Mouse (Mus musculus): ENCODE measurements around the gene Amotl1. TPM values are rescaled to one million over a fixed set of nuclear protein-coding genes. Genes with fewer than 3 reads are reported as not detected.
"Not testable (repeated sequence)": the region's sequence is repeated elsewhere in the genome, so short reads cannot be mapped to it uniquely, and the experiment has no call there.

Gene Amotl1
- 20.5 and 20.6 TPM in 2 replicates for polyA plus RNA-seq (2016; fragmentation: Nextera tagmentation; extraction: Ambion mirVana)

GRCm38 (mm10) chr9:14644956-14645355, at the start of gene Amotl1:
Amotl1 (minus strand) TSS chr9:14645056.
- Histone ChIP-seq H3K4me1 (replicated peaks) (peaks cover 37% of the 10 kb centered on the region), H3K4me3 (no peak within 1 kb of the TSS), H3K4me2 (no peak within 1 kb of the TSS), H3K9ac (no peak within 1 kb of the TSS), H3K36me3 (no peaks in the 10 kb centered on the region), H3K9me3 (replicated peaks) (0 out of 2 replicates have a peak, but pooled peaks cover 6% of the 10 kb centered on the region), H3K27ac (ENCODE audit: poor library complexity, severe bottlenecking) (no peak within 1 kb of the TSS), H3K27me3 (replicated peaks) (no peaks in the 10 kb centered on the region)
- 52% methylated on average over 4 of the region's 4 CpGs for WGBS
- no peak for ATAC-seq (ENCODE audit: insufficient number of reproducible peaks, low FRiP score)

- Histone ChIP-seq H3K9me3 (replicated peaks) (no peaks in the 10 kb centered on the region), H3K27me3 (replicated peaks) (no peaks in the 10 kb centered on the region), H3K36me3 (no peaks in the 10 kb centered on the region), H3K4me3 (no peak overlapping the region; the same call in 1 of the 2 replicates), H3K27ac (ENCODE audit: poor library complexity, severe bottlenecking) (peak overlapping the region; percentile 81), H3K9ac (no peak overlapping the region), H3K4me1 (replicated peaks) (peaks cover 24% of the 10 kb centered on the region), H3K4me2 (peak overlapping the region; percentile 52)
- peak; percentile 71 for ATAC-seq (ENCODE audit: insufficient number of reproducible peaks, low FRiP score)
- WGBS, result 17% methylated on average over 12 of the region's 12 CpGs
These were observed 44.7 kb upstream of the Amotl1 start for GRCm38 (mm10) chr9:14689376-14690108.

- 48% methylated on average over 4 of the region's 4 CpGs for WGBS
- ATAC-seq (ENCODE audit: insufficient number of reproducible peaks, low FRiP score), result no peak
- no peak overlapping the region for H3K9ac ChIP-seq
- H3K4me3 ChIP-seq, result no peak overlapping the region
- no peaks in the 10 kb centered on the region for H3K27me3 ChIP-seq (replicated peaks)
- H3K4me2 ChIP-seq, result no peak overlapping the region
- H3K9me3 ChIP-seq (replicated peaks), result no peaks in the 10 kb centered on the region
- H3K36me3 ChIP-seq, result no peaks in the 10 kb centered on the region
- no peak overlapping the region for H3K27ac ChIP-seq (ENCODE audit: poor library complexity, severe bottlenecking)
- H3K4me1 ChIP-seq (replicated peaks), result peaks cover 35% of the 10 kb centered on the region
These were observed 39.5 kb upstream of the Amotl1 start for GRCm38 (mm10) chr9:14684363-14684762.

GRCm38 (mm10) chr9:14682741-14683140, 37.9 kb upstream of the Amotl1 start:
- no peak for ATAC-seq (ENCODE audit: insufficient number of reproducible peaks, low FRiP score)

GRCm38 (mm10) chr9:14680584-14680983, 35.7 kb upstream of the Amotl1 start:
- no peak overlapping the region for H3K27ac ChIP-seq (ENCODE audit: poor library complexity, severe bottlenecking)
- no peaks in the 10 kb centered on the region for H3K36me3 ChIP-seq
- peaks cover 5% of the 10 kb centered on the region; the same call in 1 of the 2 replicates for H3K9me3 ChIP-seq (replicated peaks)
- H3K4me1 ChIP-seq (replicated peaks), result peaks cover 43% of the 10 kb centered on the region
- no peak for ATAC-seq (ENCODE audit: insufficient number of reproducible peaks, low FRiP score)
- no peak overlapping the region for H3K4me2 ChIP-seq
- H3K27me3 ChIP-seq (replicated peaks), result no peaks in the 10 kb centered on the region
- WGBS, result 66% methylated on average over 2 of the region's 2 CpGs
- no peak overlapping the region for H3K4me3 ChIP-seq
- no peak overlapping the region for H3K9ac ChIP-seq

More at GRCm38 (mm10) chr9:14682741-14683140, 37.9 kb upstream of the Amotl1 start:
- H3K4me1 ChIP-seq (replicated peaks), result peaks cover 24% of the 10 kb centered on the region
- H3K36me3 ChIP-seq, result no peaks in the 10 kb centered on the region
- peaks cover 5% of the 10 kb centered on the region; the same call in 1 of the 2 replicates for H3K9me3 ChIP-seq (replicated peaks)
- H3K27me3 ChIP-seq (replicated peaks), result no peaks in the 10 kb centered on the region
- H3K27ac ChIP-seq (ENCODE audit: poor library complexity, severe bottlenecking), result no peak overlapping the region
- no peak overlapping the region for H3K9ac ChIP-seq
- H3K4me2 ChIP-seq, result no peak overlapping the region
- no peak overlapping the region for H3K4me3 ChIP-seq

- H3K9ac ChIP-seq, result no peak overlapping the region
- H3K27ac ChIP-seq (ENCODE audit: poor library complexity, severe bottlenecking), result peak overlapping the region; percentile 71
These were observed 31.1 kb upstream of the Amotl1 start for GRCm38 (mm10) chr9:14675707-14676691.

GRCm38 (mm10) chr9:14674506-14674905, 29.6 kb upstream of the Amotl1 start:
- Histone ChIP-seq H3K9ac (no peak overlapping the region), H3K27ac (ENCODE audit: poor library complexity, severe bottlenecking) (no peak overlapping the region), H3K27me3 (replicated peaks) (no peaks in the 10 kb centered on the region), H3K36me3 (no peaks in the 10 kb centered on the region), H3K4me2 (no peak overlapping the region), H3K4me1 (replicated peaks) (peaks cover 30% of the 10 kb centered on the region), H3K4me3 (no peak overlapping the region), H3K9me3 (replicated peaks) (peaks cover 5% of the 10 kb centered on the region; the same call in 1 of the 2 replicates)
- ATAC-seq (ENCODE audit: insufficient number of reproducible peaks, low FRiP score), result no peak
- WGBS, result 85% methylated on average over 8 of the region's 8 CpGs

More at GRCm38 (mm10) chr9:14675707-14676691, 31.1 kb upstream of the Amotl1 start:
- peak; percentile 71 for ATAC-seq (ENCODE audit: insufficient number of reproducible peaks, low FRiP score)
- peaks cover 5% of the 10 kb centered on the region; the same call in 1 of the 2 replicates for H3K9me3 ChIP-seq (replicated peaks)
- peak overlapping the region; percentile 41 for H3K4me2 ChIP-seq
- H3K27me3 ChIP-seq (replicated peaks), result no peaks in the 10 kb centered on the region
- H3K4me3 ChIP-seq, result no peak overlapping the region
- no peaks in the 10 kb centered on the region for H3K36me3 ChIP-seq
- peaks cover 30% of the 10 kb centered on the region for H3K4me1 ChIP-seq (replicated peaks)
- WGBS, result 36% methylated on average over 9 of the region's 9 CpGs

- no peaks in the 10 kb centered on the region for H3K27me3 ChIP-seq (replicated peaks)
- peaks cover 30% of the 10 kb centered on the region for H3K4me1 ChIP-seq (replicated peaks)
- no peak overlapping the region for H3K27ac ChIP-seq (ENCODE audit: poor library complexity, severe bottlenecking)
- no peak for ATAC-seq (ENCODE audit: insufficient number of reproducible peaks, low FRiP score)
- no peak overlapping the region for H3K4me2 ChIP-seq
- no peaks in the 10 kb centered on the region for H3K9me3 ChIP-seq (replicated peaks)
- H3K36me3 ChIP-seq, result no peaks in the 10 kb centered on the region
- no peak overlapping the region for H3K4me3 ChIP-seq
- 71% methylated on average over 4 of the region's 4 CpGs for WGBS
- no peak overlapping the region for H3K9ac ChIP-seq
These were observed 28.3 kb upstream of the Amotl1 start for GRCm38 (mm10) chr9:14673109-14673508.

- H3K4me1 ChIP-seq (replicated peaks), result peaks cover 25% of the 10 kb centered on the region
- H3K9me3 ChIP-seq (replicated peaks); ATAC-seq (ENCODE audit: insufficient number of reproducible peaks, low FRiP score); H3K27ac ChIP-seq (ENCODE audit: poor library complexity, severe bottlenecking); H3K27me3 ChIP-seq (replicated peaks); H3K9ac ChIP-seq; H3K4me2 ChIP-seq; H3K4me3 ChIP-seq; H3K36me3 ChIP-seq: not testable (repeated sequence)
- whole genome bisulfite sequencing, result 55% methylated on average over 5 of the region's 5 CpGs
These were observed 27.1 kb upstream of the Amotl1 start for GRCm38 (mm10) chr9:14671965-14672364.

- Histone ChIP-seq H3K4me2 (no peak overlapping the region), H3K4me3 (no peak overlapping the region), H3K27ac (ENCODE audit: poor library complexity, severe bottlenecking) (no peak overlapping the region), H3K27me3 (replicated peaks) (no peaks in the 10 kb centered on the region), H3K9ac (no peak overlapping the region), H3K9me3 (replicated peaks) (no peaks in the 10 kb centered on the region), H3K4me1 (replicated peaks) (peaks cover 12% of the 10 kb centered on the region), H3K36me3 (no peaks in the 10 kb centered on the region)
- no peak for ATAC-seq (ENCODE audit: insufficient number of reproducible peaks, low FRiP score)
- WGBS, result 71% methylated on average over 3 of the region's 3 CpGs
These were observed 23.5 kb upstream of the Amotl1 start for GRCm38 (mm10) chr9:14668382-14668781.

GRCm38 (mm10) chr9:14666071-14666470, 21.2 kb upstream of the Amotl1 start:
- Histone ChIP-seq H3K9me3 (replicated peaks) (no peaks in the 10 kb centered on the region), H3K4me3 (no peak overlapping the region), H3K27ac (ENCODE audit: poor library complexity, severe bottlenecking) (no peak overlapping the region), H3K4me1 (replicated peaks) (peaks cover 33% of the 10 kb centered on the region), H3K4me2 (no peak overlapping the region), H3K36me3 (no peaks in the 10 kb centered on the region), H3K27me3 (replicated peaks) (no peaks in the 10 kb centered on the region), H3K9ac (no peak overlapping the region)
- ATAC-seq (ENCODE audit: insufficient number of reproducible peaks, low FRiP score), result no peak
- WGBS, result 62% methylated on average over 3 of the region's 3 CpGs
